Mouse (Mus musculus) embryonic facial prominence, embryonic 11.5 days (tissue): Measurements from ENCODE around the gene Hecw2. TPM values are rescaled to one million over a fixed set of nuclear protein-coding genes. Genes with fewer than 3 reads are reported as not detected.

Experiments used
- ATAC-seq: fragments of 200-750 bp; cut with Nextera tagmentation; replicated peaks from 2 replicates; pipeline ENCODE4 v1.8.0; 2017; ENCODE audit warnings: low read depth; ENCODE audit not compliant: insufficient number of reproducible peaks, low FRiP score, low TSS enrichment
- DNase-seq: peaks from one replicate; pipeline ENCODE4 v3.0.0-alpha.2; 2015; ENCODE audit warnings: low spot score
- H3K27ac ChIP-seq: fragments of 300-500 bp; sonication (generic); replicated peaks from 2 replicates; pipeline ENCODE4 v1.5.1; 2014; ENCODE audit warnings: mild to moderate bottlenecking, low read depth, low read length, control low read depth
- H3K27me3 ChIP-seq: fragments of 300-500 bp; sonication (generic); 2 replicates; pipeline ENCODE4 v1.6.1; 2014; ENCODE audit warnings: mild to moderate bottlenecking, low read length, moderate library complexity, mixed read lengths; ENCODE audit not compliant: control insufficient read depth, insufficient read depth
- H3K36me3 ChIP-seq: fragments of 300-500 bp; sonication (generic); replicated peaks from 2 replicates; pipeline ENCODE4 v1.6.1; 2014; ENCODE audit warnings: low read depth, mild to moderate bottlenecking, low read length, moderate library complexity, mixed read lengths; ENCODE audit not compliant: control insufficient read depth, insufficient read depth
- H3K4me1 ChIP-seq: fragments of 300-500 bp; sonication (generic); 2 replicates; pipeline ENCODE4 v1.6.1; 2014; ENCODE audit warnings: low read length, mixed read lengths; ENCODE audit not compliant: control insufficient read depth, insufficient read depth
- H3K4me2 ChIP-seq: fragments of 300-500 bp; sonication (generic); 2 replicates; pipeline ENCODE4 v1.6.1; 2014; ENCODE audit warnings: low read depth, mild to moderate bottlenecking, control low read depth, low read length, moderate library complexity
- H3K4me3 ChIP-seq: fragments of 300-500 bp; sonication (generic); 2 replicates; pipeline ENCODE4 v1.5.1; 2014; ENCODE audit warnings: low read depth, low read length, control low read depth
- H3K9ac ChIP-seq: fragments of 300-500 bp; sonication (generic); replicated peaks from 2 replicates; pipeline ENCODE4 v1.6.1; 2014; ENCODE audit warnings: mild to moderate bottlenecking, control low read depth, low read length
- H3K9me3 ChIP-seq: fragments of 300-500 bp; sonication (generic); replicated peaks from 2 replicates; pipeline ENCODE4 v1.6.1; 2016; ENCODE audit warnings: mild to moderate bottlenecking, low read length, inconsistent platforms, mixed read lengths; ENCODE audit not compliant: control insufficient read depth
- WGBS: fragments of 180-500 bp; shearing (Covaris S2); extraction: QIAGEN DNeasy Blood & Tissue Kit; methylation state at CpG from one replicate; pipeline ENCODE4 v1.1.7; 2014; 5-methylcytosine and 5-hydroxymethylcytosine counted together
- polyA plus RNA-seq: library from polyadenylated mRNA; unstranded; fragments of >200 nt; fragmentation: Nextera tagmentation; extraction: Ambion mirVana; gene quantifications from 2 replicates; pipeline ENCODE4 v1.2.1, GENCODE M21; 2014

Hecw2 gene
- 2.7 and 3.0 TPM in 2 replicates for polyA plus RNA-seq

- peak; percentile 67 for DNase-seq
- no peaks in the 10 kb centered on the region for H3K4me1 ChIP-seq
Measured at GRCm38 (mm10) chr1:54194954-54195305, at the start of gene Hecw2. Gene Hecw2 (minus strand): TSS chr1:54195168.

GRCm38 (mm10) chr1:54242722-54243121 is 47.8 kb upstream of the Hecw2 start:
- 92% methylated on average over 4 of the region's 4 CpGs for WGBS
- H3K9ac ChIP-seq = no peak overlapping the region
- no peak overlapping the region for H3K4me2 ChIP-seq
- H3K27ac ChIP-seq = no peak overlapping the region
- ATAC-seq (no peak), DNase-seq (no peak)
- no peaks in the 10 kb centered on the region for H3K36me3 ChIP-seq
- H3K4me1 ChIP-seq = no peaks in the 10 kb centered on the region
- no peaks in the 10 kb centered on the region for H3K27me3 ChIP-seq
- H3K4me3 ChIP-seq = no peak overlapping the region
- H3K9me3 ChIP-seq = no peaks in the 10 kb centered on the region

More at GRCm38 (mm10) chr1:54194954-54195305, at the start of gene Hecw2:
- peak; percentile 83; the same call in 1 of the 2 replicates for ATAC-seq
- peak within 1 kb of the TSS; percentile 84 for H3K9ac ChIP-seq
- no peaks in the 10 kb centered on the region for H3K27me3 ChIP-seq
- H3K9me3 ChIP-seq = no peaks in the 10 kb centered on the region
- H3K4me2 ChIP-seq = peak within 1 kb of the TSS; percentile 73
- 0% methylated on average over 35 of the region's 38 CpGs for WGBS
- no peaks in the 10 kb centered on the region for H3K36me3 ChIP-seq
- H3K4me3 ChIP-seq = peak within 1 kb of the TSS; percentile 73
- H3K27ac ChIP-seq = peak within 1 kb of the TSS; percentile 47

GRCm38 (mm10) chr1:54220273-54220672 is 25.3 kb upstream of the Hecw2 start:
- no peaks in the 10 kb centered on the region for H3K27me3 ChIP-seq
- no peak overlapping the region for H3K4me2 ChIP-seq
- WGBS = 85% methylated on average over 3 of the region's 3 CpGs
- no peak overlapping the region for H3K9ac ChIP-seq
- H3K9me3 ChIP-seq = no peaks in the 10 kb centered on the region
- ATAC-seq (no peak), DNase-seq (no peak)
- H3K36me3 ChIP-seq = no peaks in the 10 kb centered on the region
- H3K4me3 ChIP-seq = no peak overlapping the region
- H3K4me1 ChIP-seq = no peaks in the 10 kb centered on the region
- H3K27ac ChIP-seq = no peak overlapping the region

- Histone ChIP-seq H3K36me3 (no peaks in the 10 kb centered on the region), H3K4me3 (peak overlapping the region; percentile 73), H3K4me1 (no peaks in the 10 kb centered on the region), H3K9ac (peak overlapping the region; percentile 84), H3K4me2 (peak overlapping the region; percentile 73), H3K27ac (peak overlapping the region; percentile 47), H3K9me3 (no peaks in the 10 kb centered on the region), H3K27me3 (no peaks in the 10 kb centered on the region)
- peak; percentile 77 for ATAC-seq
- DNase-seq = peak; percentile 75
- WGBS = under 1% methylated on average over 100 of the region's 104 CpGs
Measured at GRCm38 (mm10) chr1:54194183-54194953, 600 bp downstream of the Hecw2 start.

- Histone ChIP-seq H3K4me2 (no peak overlapping the region), H3K9ac (no peak overlapping the region), H3K27me3 (no peaks in the 10 kb centered on the region), H3K4me1 (no peaks in the 10 kb centered on the region), H3K27ac (no peak overlapping the region), H3K36me3 (no peaks in the 10 kb centered on the region), H3K4me3 (no peak overlapping the region), H3K9me3 (no peaks in the 10 kb centered on the region)
- DNase-seq (peak; percentile 21), ATAC-seq (no peak)
- WGBS = 29% methylated on average over 7 of the region's 7 CpGs
Measured at GRCm38 (mm10) chr1:54193191-54193770, 1.7 kb downstream of the Hecw2 start.

GRCm38 (mm10) chr1:54187579-54187978 is 7.4 kb downstream of the Hecw2 start:
- Histone ChIP-seq H3K4me3 (no peak overlapping the region), H3K9me3 (no peaks in the 10 kb centered on the region), H3K36me3 (no peaks in the 10 kb centered on the region), H3K27ac (no peak overlapping the region), H3K4me1 (no peaks in the 10 kb centered on the region), H3K27me3 (no peaks in the 10 kb centered on the region), H3K9ac (no peak overlapping the region), H3K4me2 (no peak overlapping the region)
- 81% methylated on average over 4 of the region's 4 CpGs for WGBS
- DNase-seq (no peak), ATAC-seq (no peak)

- H3K27ac ChIP-seq = no peak overlapping the region
- no peak overlapping the region for H3K9ac ChIP-seq
- ATAC-seq (no peak), DNase-seq (no peak)
- H3K4me1 ChIP-seq = no peaks in the 10 kb centered on the region
- no peaks in the 10 kb centered on the region for H3K27me3 ChIP-seq
- no peak overlapping the region for H3K4me3 ChIP-seq
- no peaks in the 10 kb centered on the region for H3K9me3 ChIP-seq
- H3K36me3 ChIP-seq = no peaks in the 10 kb centered on the region
- WGBS = 46% methylated on average over 3 of the region's 3 CpGs
- H3K4me2 ChIP-seq = no peak overlapping the region
Measured at GRCm38 (mm10) chr1:54186347-54186746, 8.6 kb downstream of the Hecw2 start.

- no peaks in the 10 kb centered on the region for H3K9me3 ChIP-seq
- no peak overlapping the region for H3K9ac ChIP-seq
- no peak for DNase-seq
- H3K27me3 ChIP-seq = no peaks in the 10 kb centered on the region
- no peaks in the 10 kb centered on the region for H3K36me3 ChIP-seq
- WGBS = 55% methylated on average over 1 of the region's 2 CpGs
- H3K4me1 ChIP-seq = no peaks in the 10 kb centered on the region
- ATAC-seq = no peak
- no peak overlapping the region for H3K4me2 ChIP-seq
- H3K27ac ChIP-seq = no peak overlapping the region
- no peak overlapping the region for H3K4me3 ChIP-seq
Measured at GRCm38 (mm10) chr1:54180663-54181062, 14.3 kb downstream of the Hecw2 start.
